In the genomic region with DNA sequence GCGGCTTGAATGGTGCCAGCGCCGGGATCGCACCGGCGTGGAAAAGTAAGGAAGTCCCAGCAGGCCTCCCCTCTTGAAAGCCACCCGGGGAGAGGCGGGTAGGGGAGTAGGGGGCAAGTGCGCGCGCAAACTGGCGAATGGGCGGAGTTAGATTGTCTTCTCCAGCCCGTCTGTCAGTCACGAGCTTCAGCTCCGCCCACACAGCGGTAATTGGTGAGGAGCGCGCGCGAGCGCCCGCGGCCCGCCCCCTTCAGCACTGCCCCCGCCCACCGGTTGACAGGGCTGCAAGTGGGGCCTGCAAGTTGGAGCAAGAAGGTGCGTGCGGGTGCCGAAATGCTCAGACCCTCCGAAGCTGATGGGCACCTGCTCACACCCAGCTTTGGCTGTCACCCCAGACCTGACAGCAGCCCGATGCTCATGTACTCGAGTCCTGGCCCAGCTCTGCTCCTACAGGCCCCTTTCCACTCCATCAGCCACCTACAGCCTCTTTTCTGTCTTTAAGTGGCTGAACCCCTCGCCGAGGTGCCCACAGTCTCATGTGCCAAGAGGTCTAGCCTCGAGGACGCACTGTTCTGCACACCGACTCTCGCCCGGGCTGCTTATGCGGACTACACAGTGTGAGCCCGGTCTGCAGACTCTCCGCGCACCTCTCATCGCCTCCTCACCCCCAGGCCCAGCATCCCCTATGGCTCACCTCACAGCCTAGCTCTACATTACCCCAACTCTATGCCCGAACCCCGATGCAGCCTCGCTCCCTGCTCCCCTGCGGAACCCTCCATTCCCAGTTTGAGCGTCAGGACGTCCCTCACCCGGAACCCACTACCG, we compare ENCODE assay signal across 8 mouse cellular contexts. TPM values are rescaled to one million over a fixed set of nuclear protein-coding genes. Genes with fewer than 3 reads are reported as not detected.
DNase-seq lines count a peak whose midpoint lies in the region; ATAC-seq and TF ChIP-seq lines count a peak whose summit lies in the region.

No protein-coding gene starts in this region.

- no peaks in the 10 kb centered on the region for H3K9me3 ChIP-seq in erythroblast, embryonic 14.5 days (ENCODE audit: control insufficient read depth, low read length)
- no peaks in the 10 kb centered on the region for H3K9me3 ChIP-seq in heart, embryonic 12.5 days (replicated peaks)
- H3K9me3 ChIP-seq in kidney, embryonic 16.5 days (ENCODE audit: low read length) = no peaks in the 10 kb centered on the region

- peaks cover 16% of the 10 kb centered on the region for H3K27me3 ChIP-seq in erythroblast, embryonic 14.5 days (ENCODE audit: control insufficient read depth)
- no peaks in the 10 kb centered on the region for H3K27me3 ChIP-seq in heart, embryonic 12.5 days (replicated peaks)
- no peaks in the 10 kb centered on the region for H3K27me3 ChIP-seq in kidney, embryonic 16.5 days (ENCODE audit: insufficient read depth, low read length)
- H3K27me3 ChIP-seq in liver, adult 2 months (ENCODE audit: control insufficient read depth, insufficient read depth, low read length) = no peaks in the 10 kb centered on the region

- no peak for TF ChIP-seq CTCF in liver, adult 2 months (IDR thresholded peaks at IDR 0.05; ENCODE audit: low read depth, low read length)

- DNase-seq in CD4-positive, CD25-positive, alpha-beta regulatory T cell, adult 2 months (ENCODE audit: low read depth, low spot score) = peak; percentile 98
- DNase-seq in brain, embryonic 18.5 days (ENCODE audit: low read depth, low spot score) = peak; percentile 87
- peak; percentile 79 for DNase-seq in liver, adult 2 months (ENCODE audit: extremely low read depth, low read depth, low spot score)
- DNase-seq in spleen, postnatal 36 days (ENCODE audit: low spot score in 2 of 2) = peak; percentile 91

- peak overlapping the region; percentile 98 for H3K4me2 ChIP-seq in heart, embryonic 12.5 days
- peak overlapping the region; percentile 85 for H3K4me2 ChIP-seq in kidney, embryonic 16.5 days (replicated peaks; ENCODE audit: low read depth, low read length)

- H3K36me3 ChIP-seq in erythroblast, embryonic 14.5 days (ENCODE audit: control insufficient read depth) = peaks cover 2% of the 10 kb centered on the region
- H3K36me3 ChIP-seq in heart, embryonic 12.5 days = peaks cover 3% of the 10 kb centered on the region; the same call in 1 of the 2 replicates
- H3K36me3 ChIP-seq in kidney, embryonic 16.5 days (ENCODE audit: insufficient read depth, low read length) = no peaks in the 10 kb centered on the region
- no peaks in the 10 kb centered on the region for H3K36me3 ChIP-seq in liver, adult 2 months (ENCODE audit: control insufficient read depth, insufficient read depth, low read length)

- peak overlapping the region; percentile 79 for H3K4me3 ChIP-seq in erythroblast, embryonic 14.5 days (replicated peaks)
- peak overlapping the region; percentile 82 for H3K4me3 ChIP-seq in heart, embryonic 12.5 days
- H3K4me3 ChIP-seq in kidney, embryonic 16.5 days (ENCODE audit: low read length) = peak overlapping the region; percentile 69
- peak overlapping the region; percentile 59 for H3K4me3 ChIP-seq in liver, adult 2 months (ENCODE audit: insufficient read depth, low read depth, low read length)

- peaks cover 37% of the 10 kb centered on the region for H3K4me1 ChIP-seq in erythroblast, embryonic 14.5 days (ENCODE audit: control insufficient read depth)
- H3K4me1 ChIP-seq in heart, embryonic 12.5 days (replicated peaks) = peaks cover 28% of the 10 kb centered on the region
- peaks cover 43% of the 10 kb centered on the region for H3K4me1 ChIP-seq in kidney, embryonic 16.5 days (ENCODE audit: insufficient read depth, low read length)
- H3K4me1 ChIP-seq in liver, adult 2 months (ENCODE audit: control insufficient read depth, insufficient read depth, low read length) = peaks cover 3% of the 10 kb centered on the region; the same call in 1 of the 2 replicates

- H3K27ac ChIP-seq in heart, embryonic 12.5 days (ENCODE audit: poor library complexity, severe bottlenecking) = peak overlapping the region; percentile 84
- H3K27ac ChIP-seq in kidney, embryonic 16.5 days (ENCODE audit: low read length) = peak overlapping the region; percentile 91
- peak overlapping the region; percentile 53 for H3K27ac ChIP-seq in liver, adult 2 months (replicated peaks; ENCODE audit: insufficient read depth, low read depth, low read length)

- ATAC-seq in heart, embryonic 12.5 days (ENCODE audit: insufficient number of reproducible peaks, low FRiP score) = peak; percentile 89
- ATAC-seq in kidney, embryonic 16.5 days (ENCODE audit: low FRiP score, low TSS enrichment) = peak; percentile 81
- peak; percentile 75 for ATAC-seq in monocyte, adult 5-6 weeks (replicated peaks; ENCODE audit: insufficient number of reproducible peaks, low FRiP score, low TSS enrichment, poor library complexity, severe bottlenecking)

- no peaks in the 10 kb centered on the region for H3K79me2 ChIP-seq in liver, adult 2 months (ENCODE audit: control insufficient read depth, insufficient read depth, low read length)

- H3K9ac ChIP-seq in heart, embryonic 12.5 days = peak overlapping the region; percentile 89
- peak overlapping the region; percentile 86 for H3K9ac ChIP-seq in kidney, embryonic 16.5 days (replicated peaks; ENCODE audit: low read length)
- H3K9ac ChIP-seq in liver, adult 2 months (ENCODE audit: low read depth, low read length) = peak overlapping the region; percentile 91

- TF ChIP-seq POLR2A in liver, adult 2 months (IDR thresholded peaks at IDR 0.05; ENCODE audit: extremely low read depth, insufficient read depth, low read length) = peak; percentile 51; the same call in 1 of the 2 replicates

- under 1% methylated on average over 53 of the region's 53 CpGs for WGBS in heart, embryonic 12.5 days
- under 1% methylated on average over 52 of the region's 53 CpGs for WGBS in kidney, embryonic 16.5 days
- 1% methylated on average over 53 of the region's 53 CpGs for WGBS in liver, adult 2 months

RNA-seq across cellular contexts. Expression of gene Ctdspl, which starts 0.8 kb away (rescaled TPM):
- 0.14 and 0.23 TPM in 2 replicates for polyA plus RNA-seq in erythroblast, embryonic 14.5 days (2012)
- 7.8 and 9.7 TPM in 2 replicates for polyA plus RNA-seq in heart, embryonic 12.5 days (2016; fragmentation: Nextera tagmentation; extraction: Ambion mirVana)
- 27.5 and 30.7 TPM in 2 replicates for polyA plus RNA-seq in kidney, embryonic 16.5 days (2015; fragmentation: Nextera tagmentation; extraction: Ambion mirVana)
- total RNA-seq in liver, adult 2 months (2014; rRNA removed) = 2.5 and 4.0 TPM in 2 replicates
- 2.8 and 3.5 TPM in 2 replicates for polyA plus RNA-seq in liver, adult 2 months (2012; rRNA removed)
- 0.49 TPM in 1 of 3 replicates, not detected in the others for total RNA-seq in monocyte, adult 5-6 weeks (2017)

Comparison
In these comparisons a context has a peak if more than half of its experiments do, and no peak if none do; other contexts are left out.
1. Peak in every context shown above with its lines: DNase-seq, ATAC-seq, H3K4me3 ChIP-seq and H3K27ac ChIP-seq.